Mouse (Mus musculus) forebrain, embryonic 10.5 days (tissue): ENCODE results near the gene Coa4. TPM values are rescaled to one million over a fixed set of nuclear protein-coding genes. Genes with fewer than 3 reads are reported as not detected.

Source experiments
- DNase-seq: peaks from one replicate; pipeline ENCODE4 v3.0.0-alpha.2; 2017; ENCODE audit warnings: low spot score; ENCODE audit errors: extremely low spot score
- H3K27ac ChIP-seq: fragments of 300-500 bp; sonication (generic); 2 replicates; pipeline ENCODE4 v1.5.1; 2016; ENCODE audit warnings: mild to moderate bottlenecking
- H3K27me3 ChIP-seq: fragments of 300-500 bp; sonication (generic); 2 replicates; pipeline ENCODE4 v1.6.1; 2016; ENCODE audit warnings: mild to moderate bottlenecking; ENCODE audit not compliant: poor library complexity, severe bottlenecking
- H3K36me3 ChIP-seq: fragments of 300-500 bp; sonication (generic); replicated peaks from 2 replicates; pipeline ENCODE4 v1.6.1; 2016; ENCODE audit warnings: mild to moderate bottlenecking, moderate library complexity
- H3K4me1 ChIP-seq: fragments of 300-500 bp; sonication (generic); 2 replicates; pipeline ENCODE4 v1.6.1; 2016
- H3K4me3 ChIP-seq: fragments of 300-500 bp; sonication (generic); 2 replicates; pipeline ENCODE4 v1.5.1; 2016; ENCODE audit warnings: mild to moderate bottlenecking, moderate library complexity
- H3K9me3 ChIP-seq: fragments of 300-500 bp; sonication (generic); 2 replicates; pipeline ENCODE4 v1.6.1; 2016; ENCODE audit warnings: mild to moderate bottlenecking, moderate library complexity
- WGBS: fragments of 180-500 bp; shearing (Covaris S2); methylation state at CpG from one replicate; pipeline ENCODE4 v1.1.7; 2016; 5-methylcytosine and 5-hydroxymethylcytosine counted together
- polyA plus RNA-seq: library from polyadenylated mRNA; unstranded; fragments of >200 nt; fragmentation: Nextera tagmentation; extraction: Ambion mirVana; gene quantifications from 2 replicates; pipeline ENCODE4 v1.2.1, GENCODE M21; 2016

Coa4 gene
- polyA plus RNA-seq, result 20.4 and 20.6 TPM in 2 replicates

- peak; percentile 92 for DNase-seq
- Histone ChIP-seq H3K27ac (peak within 1 kb of the TSS; percentile 87), H3K27me3 (no peaks in the 10 kb centered on the region), H3K9me3 (no peaks in the 10 kb centered on the region), H3K36me3 (peaks cover 18% of the 10 kb centered on the region), H3K4me3 (peak within 1 kb of the TSS; percentile 71), H3K4me1 (peaks cover 14% of the 10 kb centered on the region)
- under 1% methylated on average over 33 of the region's 33 CpGs for WGBS
These were observed at the start of gene Coa4 for GRCm38 (mm10) chr7:100536804-100537518. Gene Coa4 (plus strand): TSS chr7:100537071.

GRCm38 (mm10) chr7:100487301-100487700 lies 49.6 kb upstream of the Coa4 start:
- Histone ChIP-seq H3K4me3 (no peak overlapping the region), H3K4me1 (peaks cover 8% of the 10 kb centered on the region), H3K27me3 (peaks cover 7% of the 10 kb centered on the region), H3K27ac (no peak overlapping the region), H3K36me3 (no peaks in the 10 kb centered on the region), H3K9me3 (no peaks in the 10 kb centered on the region)
- WGBS, result 83% methylated on average over 2 of the region's 2 CpGs
- no peak for DNase-seq

GRCm38 (mm10) chr7:100488474-100489048 lies 48.3 kb upstream of the Coa4 start:
- 52% methylated on average over 10 of the region's 10 CpGs for WGBS

GRCm38 (mm10) chr7:100492391-100493116 lies 44.3 kb upstream of the Coa4 start:
- 1% methylated on average over 35 of the region's 36 CpGs for WGBS
- Histone ChIP-seq H3K4me1 (peaks cover 55% of the 10 kb centered on the region), H3K27me3 (peaks cover 36% of the 10 kb centered on the region), H3K4me3 (peak overlapping the region; percentile 64), H3K27ac (peak overlapping the region; percentile 87), H3K9me3 (no peaks in the 10 kb centered on the region), H3K36me3 (peaks cover 10% of the 10 kb centered on the region)
- DNase-seq, result no peak

More at GRCm38 (mm10) chr7:100488474-100489048, 48.3 kb upstream of the Coa4 start:
- Histone ChIP-seq H3K4me3 (no peak overlapping the region), H3K4me1 (peaks cover 21% of the 10 kb centered on the region), H3K9me3 (no peaks in the 10 kb centered on the region), H3K36me3 (no peaks in the 10 kb centered on the region), H3K27ac (0 out of 2 replicates have a peak overlapping the region, but pooled peaks have one; percentile 27), H3K27me3 (peaks cover 20% of the 10 kb centered on the region)
- DNase-seq, result no peak

- Histone ChIP-seq H3K36me3 (peaks cover 15% of the 10 kb centered on the region), H3K27me3 (peaks cover 36% of the 10 kb centered on the region), H3K4me1 (peaks cover 55% of the 10 kb centered on the region), H3K4me3 (peak within 1 kb of the TSS; percentile 64), H3K9me3 (no peaks in the 10 kb centered on the region), H3K27ac (peak within 1 kb of the TSS; percentile 87)
- WGBS, result 1% methylated on average over 27 of the region's 27 CpGs
- DNase-seq, result peak; percentile 73
These were observed 43.8 kb upstream of the Coa4 start, which contains the start of gene Ucp2 for GRCm38 (mm10) chr7:100493117-100493483. Gene Ucp2 (plus strand): TSS chr7:100493337.

GRCm38 (mm10) chr7:100493484-100494414 lies 43.1 kb upstream of the Coa4 start:
- no peaks in the 10 kb centered on the region for H3K9me3 ChIP-seq
- peak overlapping the region; percentile 87 for H3K27ac ChIP-seq
- H3K27me3 ChIP-seq, result peaks cover 36% of the 10 kb centered on the region
- peaks cover 50% of the 10 kb centered on the region for H3K4me1 ChIP-seq
- peaks cover 22% of the 10 kb centered on the region for H3K36me3 ChIP-seq
- peak overlapping the region; percentile 64 for H3K4me3 ChIP-seq
- WGBS, result 41% methylated on average over 19 of the region's 19 CpGs
- no peak for DNase-seq

GRCm38 (mm10) chr7:100494415-100494831 lies 42.4 kb upstream of the Coa4 start:
- Histone ChIP-seq H3K4me3 (peak overlapping the region; percentile 64), H3K27me3 (peaks cover 36% of the 10 kb centered on the region), H3K27ac (peak overlapping the region; percentile 87), H3K4me1 (peaks cover 49% of the 10 kb centered on the region), H3K9me3 (no peaks in the 10 kb centered on the region), H3K36me3 (peaks cover 28% of the 10 kb centered on the region)
- no peak for DNase-seq
- 90% methylated on average over 7 of the region's 7 CpGs for WGBS

- Histone ChIP-seq H3K9me3 (no peaks in the 10 kb centered on the region), H3K4me3 (peak overlapping the region; percentile 64), H3K4me1 (peaks cover 49% of the 10 kb centered on the region), H3K36me3 (peaks cover 32% of the 10 kb centered on the region), H3K27me3 (peaks cover 36% of the 10 kb centered on the region), H3K27ac (peak overlapping the region; percentile 87)
- peak; percentile 33 for DNase-seq
- 39% methylated on average over 8 of the region's 8 CpGs for WGBS
These were observed 41.8 kb upstream of the Coa4 start for GRCm38 (mm10) chr7:100495042-100495441.

GRCm38 (mm10) chr7:100495581-100496251 lies 41.2 kb upstream of the Coa4 start:
- Histone ChIP-seq H3K4me3 (peak overlapping the region; percentile 64), H3K4me1 (peaks cover 49% of the 10 kb centered on the region), H3K27me3 (peaks cover 36% of the 10 kb centered on the region), H3K9me3 (no peaks in the 10 kb centered on the region), H3K27ac (peak overlapping the region; percentile 87), H3K36me3 (peaks cover 32% of the 10 kb centered on the region)
- 30% methylated on average over 11 of the region's 11 CpGs for WGBS
- DNase-seq, result peak; percentile 59

GRCm38 (mm10) chr7:100496371-100496770 lies 40.5 kb upstream of the Coa4 start:
- Histone ChIP-seq H3K27me3 (peaks cover 36% of the 10 kb centered on the region), H3K36me3 (peaks cover 32% of the 10 kb centered on the region), H3K4me1 (peaks cover 54% of the 10 kb centered on the region), H3K4me3 (peak overlapping the region; percentile 64; the same call in 1 of the 2 replicates), H3K9me3 (no peaks in the 10 kb centered on the region), H3K27ac (peak overlapping the region; percentile 87)
- DNase-seq, result no peak
- WGBS, result 85% methylated on average over 6 of the region's 6 CpGs

- peaks cover 54% of the 10 kb centered on the region for H3K4me1 ChIP-seq
- no peak overlapping the region for H3K4me3 ChIP-seq
- 97% methylated on average over 9 of the region's 9 CpGs for WGBS
- peak overlapping the region; percentile 21 for H3K27ac ChIP-seq
- peaks cover 34% of the 10 kb centered on the region for H3K27me3 ChIP-seq
- no peak for DNase-seq
- peaks cover 32% of the 10 kb centered on the region for H3K36me3 ChIP-seq
- no peaks in the 10 kb centered on the region for H3K9me3 ChIP-seq
These were observed 40.1 kb upstream of the Coa4 start for GRCm38 (mm10) chr7:100496791-100497190.
